Mouse (Mus musculus) hindbrain, embryonic 13.5 days (tissue): Measurements from ENCODE around the gene Top3b. TPM values are rescaled to one million over a fixed set of nuclear protein-coding genes. Genes with fewer than 3 reads are reported as not detected.

ENCODE experiments used
- polyA plus RNA-seq: library from polyadenylated mRNA; unstranded; fragments of >200 nt; fragmentation: Nextera tagmentation; extraction: Ambion mirVana; gene quantifications from 2 replicates; pipeline ENCODE4 v1.2.1, GENCODE M21; 2015

Gene Top3b
- polyA plus RNA-seq, 1 experiment from 2014 or later = 71.0 TPM

Other genes with a start within 250 kb of the Top3b start
- not detected in 2 replicates for gene Olfr19, start 194.3 kb upstream of the Top3b start, polyA plus RNA-seq
- gene Spag6l, start 41.3 kb upstream of the Top3b start, polyA plus RNA-seq = 14.4 and 17.7 TPM in 2 replicates
- 0.14 TPM in 1 of 2 replicates, not detected in the other for gene Igll1, start 6.8 kb upstream of the Top3b start, polyA plus RNA-seq
- 1.7 and 2.3 TPM in 2 replicates for gene Vpreb1, start 107 bp downstream of the Top3b start, polyA plus RNA-seq
- gene Ppm1f, start 25.7 kb downstream of the Top3b start, polyA plus RNA-seq = 26.3 and 28.2 TPM in 2 replicates
- 166 and 169 TPM in 2 replicates for gene Mapk1, start 112.6 kb downstream of the Top3b start, polyA plus RNA-seq
- gene Ypel1, start 199.0 kb downstream of the Top3b start, polyA plus RNA-seq = 119 and 132 TPM in 2 replicates
- gene Ppil2, start 240.5 kb downstream of the Top3b start, polyA plus RNA-seq = 153 and 154 TPM in 2 replicates